Mouse (Mus musculus) heart, embryonic 14.5 days (tissue): Measurements from ENCODE around the gene Rdh1. TPM values are rescaled to one million over a fixed set of nuclear protein-coding genes. Genes with fewer than 3 reads are reported as not detected.
"Not testable (repeated sequence)": the region's sequence is repeated elsewhere in the genome, so short reads cannot be mapped to it uniquely, and the experiment has no call there.

Experiments
- ATAC-seq: fragments of 200-750 bp; cut with Nextera tagmentation; 2 replicates; pipeline ENCODE4 v1.8.0; 2017; ENCODE audit warnings: low read depth, moderate TSS enrichment; ENCODE audit not compliant: insufficient number of reproducible peaks, insufficient read depth, low FRiP score
- H3K27ac ChIP-seq, 2 experiments: fragments of 200-500 bp in 1 of 2; fragments of 300-500 bp in 1 of 2; sonication (generic) in 1 of 2; replicated peaks in 1 of 2; 2 replicates each; pipeline ENCODE4 v1.5.1; 2012 to 2014; ENCODE audit warnings: low read depth in 2 of 2, low read length in 2 of 2, control low read depth in 1 of 2, mild to moderate bottlenecking in 1 of 2, mixed read lengths in 1 of 2; ENCODE audit not compliant: control insufficient read depth in 1 of 2, insufficient read depth in 1 of 2
- H3K27me3 ChIP-seq: fragments of 300-500 bp; sonication (generic); 2 replicates; pipeline ENCODE4 v1.6.1; 2014; ENCODE audit warnings: mild to moderate bottlenecking, low read length, control low read depth; ENCODE audit not compliant: control insufficient read depth, insufficient read depth
- H3K36me3 ChIP-seq: fragments of 300-500 bp; sonication (generic); 2 replicates; pipeline ENCODE4 v1.6.1; 2014; ENCODE audit warnings: mild to moderate bottlenecking, control low read depth, low read length, mixed read lengths; ENCODE audit not compliant: control insufficient read depth, insufficient read depth
- H3K4me1 ChIP-seq, 2 experiments: fragments of 200-500 bp in 1 of 2; fragments of 300-500 bp in 1 of 2; sonication (generic) in 1 of 2; 2 replicates each; pipeline ENCODE4 v1.6.1; 2012 to 2014; ENCODE audit warnings: low read length in 2 of 2, control low read depth in 1 of 2, mixed read lengths in 1 of 2; ENCODE audit not compliant: control insufficient read depth in 2 of 2, insufficient read depth in 2 of 2
- H3K4me2 ChIP-seq: fragments of 300-500 bp; sonication (generic); 2 replicates; pipeline ENCODE4 v1.6.1; 2014; ENCODE audit warnings: mild to moderate bottlenecking, low read length
- H3K4me3 ChIP-seq, 2 experiments: fragments of 200-500 bp in 1 of 2; fragments of 300-500 bp in 1 of 2; sonication (generic) in 1 of 2; 2 replicates each; pipeline ENCODE4 v1.5.1; 2012 to 2014; ENCODE audit warnings: low read length in 2 of 2, mild to moderate bottlenecking in 2 of 2, control low read depth in 1 of 2, low read depth in 1 of 2, moderate library complexity in 1 of 2; ENCODE audit not compliant: control insufficient read depth in 1 of 2, insufficient read depth in 1 of 2
- H3K9ac ChIP-seq: fragments of 300-500 bp; sonication (generic); 2 replicates; pipeline ENCODE4 v1.6.1; 2014; ENCODE audit warnings: mild to moderate bottlenecking, low read length
- H3K9me3 ChIP-seq: fragments of 300-500 bp; sonication (generic); 2 replicates; pipeline ENCODE4 v1.6.1; 2016; ENCODE audit warnings: low read length, control low read depth; ENCODE audit not compliant: control insufficient read depth
- WGBS: fragments of 180-500 bp; shearing (Covaris S2); extraction: QIAGEN DNeasy Blood & Tissue Kit; methylation state at CpG from one replicate; pipeline ENCODE4 v1.1.7; 2014; 5-methylcytosine and 5-hydroxymethylcytosine counted together
- polyA plus RNA-seq: library from polyadenylated mRNA; unstranded; fragments of >200 nt; fragmentation: Nextera tagmentation; extraction: Ambion mirVana; gene quantifications from 2 replicates; pipeline ENCODE4 v1.2.1, GENCODE M21; 2014

Rdh1 gene
- polyA plus RNA-seq, 1 experiment from 2014 or later: not detected

- Histone ChIP-seq H3K4me1 (no peaks in the 10 kb centered on the region), H3K4me2 (no peak overlapping the region), H3K36me3 (no peaks in the 10 kb centered on the region), H3K27me3 (no peaks in the 10 kb centered on the region), H3K27ac (no peak overlapping the region), H3K9me3 (no peaks in the 10 kb centered on the region), H3K9ac (no peak overlapping the region), H3K4me3 (no peak overlapping the region)
- no peak for ATAC-seq
- 68% methylated on average over 7 of the region's 7 CpGs for WGBS
Observed at GRCm38 (mm10) chr10:127804416-127804815, 44.9 kb downstream of the Rdh1 start.

DNA sequence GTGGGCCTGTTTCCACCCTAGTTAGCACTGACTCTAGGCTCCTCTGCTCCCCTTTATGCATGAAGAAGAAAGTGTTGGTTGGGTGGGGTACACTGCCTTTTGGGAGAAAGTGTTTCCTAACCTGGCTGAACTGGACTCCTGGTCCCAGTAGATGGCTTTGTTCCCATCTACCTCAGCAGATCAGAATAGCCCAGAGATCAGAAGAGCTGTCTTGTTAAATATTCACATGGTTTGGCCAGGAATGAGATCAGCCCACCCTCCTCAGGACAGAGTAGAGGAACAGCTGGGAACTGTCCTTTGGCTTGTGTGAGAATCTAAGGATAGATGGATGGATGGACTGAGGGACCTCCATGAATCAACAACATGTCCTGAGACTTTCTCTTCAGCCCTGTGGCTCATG lies 56.4 kb downstream of the Rdh1 start:
- no peak overlapping the region for H3K4me3 ChIP-seq
- no peaks in the 10 kb centered on the region for H3K36me3 ChIP-seq
- no peak overlapping the region for H3K9ac ChIP-seq
- peaks cover 2% of the 10 kb centered on the region; the same call in 1 of the 2 replicates for H3K9me3 ChIP-seq
- ATAC-seq: no peak
- no peak overlapping the region for H3K4me2 ChIP-seq
- no peaks in the 10 kb centered on the region for H3K4me1 ChIP-seq
- no peaks in the 10 kb centered on the region for H3K27me3 ChIP-seq
- H3K27ac ChIP-seq: no peak overlapping the region

GRCm38 (mm10) chr10:127817268-127817910 lies 57.9 kb downstream of the Rdh1 start:
- not testable (repeated sequence) for H3K4me1 ChIP-seq, H3K27ac ChIP-seq, H3K4me3 ChIP-seq, H3K9ac ChIP-seq, H3K36me3 ChIP-seq, H3K27me3 ChIP-seq, H3K9me3 ChIP-seq, H3K4me2 ChIP-seq, ATAC-seq
- 69% methylated on average over 4 of the region's 4 CpGs for WGBS

Other genes with a start within 250 kb of the Rdh1 start
- gene Ndufa4l2, start 244.8 kb upstream of the Rdh1 start, polyA plus RNA-seq: 31.2 and 34.2 TPM in 2 replicates
- gene Shmt2, start 237.3 kb upstream of the Rdh1 start, polyA plus RNA-seq: 71.7 and 73.0 TPM in 2 replicates
- gene Nxph4, start 225.2 kb upstream of the Rdh1 start, polyA plus RNA-seq: 0.70 and 0.81 TPM in 2 replicates
- gene Lrp1, start 138.6 kb upstream of the Rdh1 start, polyA plus RNA-seq: 29.4 and 31.2 TPM in 2 replicates
- 25.2 and 25.7 TPM in 2 replicates for gene Stat6, start 116.7 kb upstream of the Rdh1 start, polyA plus RNA-seq
- 8.8 and 11.8 TPM in 2 replicates for gene Nemp1, start 92.8 kb upstream of the Rdh1 start, polyA plus RNA-seq
- 6.4 and 9.0 TPM in 2 replicates for gene Nab2, start 91.2 kb upstream of the Rdh1 start, polyA plus RNA-seq
- 0.12 TPM in 1 of 2 replicates, not detected in the other for gene Myo1a, start 54.6 kb upstream of the Rdh1 start, polyA plus RNA-seq
- 1.3 TPM in 1 of 2 replicates, not detected in the other for gene Tac2, start 35.2 kb upstream of the Rdh1 start, polyA plus RNA-seq
- gene Zbtb39, start 20.2 kb upstream of the Rdh1 start, polyA plus RNA-seq: 2.3 and 2.6 TPM in 2 replicates
- 6.1 and 9.3 TPM in 2 replicates for gene Gpr182, start 8.0 kb upstream of the Rdh1 start, polyA plus RNA-seq
- not detected in 2 replicates for gene Rdh16f1, start 66 bp downstream of the Rdh1 start, polyA plus RNA-seq
- gene Rdh9, start 16.7 kb downstream of the Rdh1 start, polyA plus RNA-seq: 0.09 and 0.14 TPM in 2 replicates
- gene Rdh16, start 41.4 kb downstream of the Rdh1 start, polyA plus RNA-seq: not detected in 2 replicates
- not detected in 2 replicates for gene Rdh19, start 90.2 kb downstream of the Rdh1 start, polyA plus RNA-seq
- gene Rdh16f2, start 106.8 kb downstream of the Rdh1 start, polyA plus RNA-seq: not detected in 2 replicates
- gene Rdh7, start 129.1 kb downstream of the Rdh1 start, polyA plus RNA-seq: not detected in 2 replicates
- not detected in 2 replicates for gene Sdr9c7, start 138.8 kb downstream of the Rdh1 start, polyA plus RNA-seq
- gene Hsd17b6, start 247.9 kb downstream of the Rdh1 start, polyA plus RNA-seq: not detected in 2 replicates